Mouse (Mus musculus) embryo, embryonic 10 days (tissue): ENCODE results near the gene Slc38a4.

ENCODE experiments used
- DNase-seq: peaks from one replicate; pipeline ENCODE4 v3.0.0-alpha.2; 2015; ENCODE audit warnings: low spot score

The Slc38a4 gene

GRCm38 (mm10) chr15:97015036-97015596, 40.6 kb downstream of the Slc38a4 start:
- no peak for DNase-seq

- DNase-seq: no peak
These were observed 44.0 kb downstream of the Slc38a4 start for GRCm38 (mm10) chr15:97011599-97012372.

GRCm38 (mm10) chr15:97009271-97009670, 46.5 kb downstream of the Slc38a4 start:
- DNase-seq: no peak

GRCm38 (mm10) chr15:97005631-97006234, 50.0 kb downstream of the Slc38a4 start:
- DNase-seq: no peak

GRCm38 (mm10) chr15:97004525-97004867, 51.3 kb downstream of the Slc38a4 start:
- DNase-seq: no peak

GRCm38 (mm10) chr15:97003851-97004524, 51.8 kb downstream of the Slc38a4 start:
- peak; percentile 52 for DNase-seq

GRCm38 (mm10) chr15:97003186-97003585, 52.6 kb downstream of the Slc38a4 start:
- no peak for DNase-seq

- DNase-seq: peak; percentile 35
These were observed 53.0 kb downstream of the Slc38a4 start for GRCm38 (mm10) chr15:97002752-97003151.

- no peak for DNase-seq
These were observed 53.9 kb downstream of the Slc38a4 start for GRCm38 (mm10) chr15:97001886-97002285.

GRCm38 (mm10) chr15:97001416-97001815, 54.3 kb downstream of the Slc38a4 start:
- DNase-seq: peak; percentile 61

- DNase-seq: peak; percentile 77
These were observed 55.2 kb downstream of the Slc38a4 start for GRCm38 (mm10) chr15:97000319-97001251.

GRCm38 (mm10) chr15:96999401-96999800, 56.4 kb downstream of the Slc38a4 start:
- no peak for DNase-seq

GRCm38 (mm10) chr15:96985618-96986017, 70.1 kb downstream of the Slc38a4 start:
- DNase-seq: no peak

- no peak for DNase-seq
These were observed 72.0 kb downstream of the Slc38a4 start for GRCm38 (mm10) chr15:96983581-96984330.

GRCm38 (mm10) chr15:96975125-96975524, 80.6 kb downstream of the Slc38a4 start:
- DNase-seq: no peak

GRCm38 (mm10) chr15:96974131-96974530, 81.6 kb downstream of the Slc38a4 start:
- no peak for DNase-seq

GRCm38 (mm10) chr15:96973370-96973769, 82.4 kb downstream of the Slc38a4 start:
- no peak for DNase-seq

- DNase-seq: no peak
These were observed 83.0 kb downstream of the Slc38a4 start for GRCm38 (mm10) chr15:96972706-96973274.

GRCm38 (mm10) chr15:96971906-96972305, 83.8 kb downstream of the Slc38a4 start:
- DNase-seq: no peak

GRCm38 (mm10) chr15:96969792-96970191, 86.0 kb downstream of the Slc38a4 start:
- DNase-seq: peak; percentile 43

GRCm38 (mm10) chr15:96968741-96969140, 87.0 kb downstream of the Slc38a4 start:
- no peak for DNase-seq
